Mouse (Mus musculus) C2C12 (cell line): ENCODE data around the gene Prelp.

ENCODE experiments used
- CTCF ChIP-seq: IDR thresholded peaks from one replicate; pipeline ENCODE4 v1.5.1; 2011; ENCODE audit not compliant: control insufficient read depth, insufficient read depth, insufficient read length
- MAX ChIP-seq: IDR thresholded peaks from one replicate; pipeline ENCODE4 v1.6.1; 2011; ENCODE audit warnings: mild to moderate bottlenecking, control low read depth
- MYOD1 ChIP-seq: IDR thresholded peaks from one replicate; pipeline ENCODE4 v1.6.1; 2011; ENCODE audit warnings: low read depth; ENCODE audit not compliant: control insufficient read depth, insufficient read length

- TF ChIP-seq CTCF (peak; percentile 80), MAX (no peak), MYOD1 (no peak)
Observed at GRCm38 (mm10) chr1:133911456-133911855, 9.8 kb downstream of the Prelp start.
